Mouse (Mus musculus) forebrain, embryonic 11.5 days (tissue): ENCODE results near the gene Slc39a8. TPM values are rescaled to one million over a fixed set of nuclear protein-coding genes. Genes with fewer than 3 reads are reported as not detected.
A peak's percentile ranks its signal among the peaks of the same experiment; 100 is the strongest.

Experiments
- ATAC-seq: fragments of 200-750 bp; cut with Nextera tagmentation; replicated peaks from 2 replicates; pipeline ENCODE4 v1.8.0; 2017; ENCODE audit warnings: moderate TSS enrichment; ENCODE audit not compliant: low FRiP score
- DNase-seq: peaks from one replicate; pipeline ENCODE4 v3.0.0-alpha.2; 2017; ENCODE audit warnings: low spot score
- H3K27ac ChIP-seq: fragments of 300-500 bp; sonication (generic); 2 replicates; pipeline ENCODE4 v1.5.1; 2014; ENCODE audit warnings: low read depth, low read length
- H3K27me3 ChIP-seq: fragments of 300-500 bp; sonication (generic); 2 replicates; pipeline ENCODE4 v1.6.1; 2014; ENCODE audit warnings: mild to moderate bottlenecking, low read length, mixed read lengths; ENCODE audit not compliant: control insufficient read depth, insufficient read depth
- H3K36me3 ChIP-seq: fragments of 300-500 bp; sonication (generic); 2 replicates; pipeline ENCODE4 v1.6.1; 2014; ENCODE audit warnings: mild to moderate bottlenecking, low read length, moderate library complexity, mixed read lengths; ENCODE audit not compliant: control insufficient read depth, insufficient read depth
- H3K4me1 ChIP-seq: fragments of 300-500 bp; sonication (generic); replicated peaks from 2 replicates; pipeline ENCODE4 v1.6.1; 2014; ENCODE audit warnings: low read length, mixed read lengths; ENCODE audit not compliant: control insufficient read depth, insufficient read depth
- H3K4me2 ChIP-seq: fragments of 300-500 bp; sonication (generic); 2 replicates; pipeline ENCODE4 v1.6.1; 2014; ENCODE audit warnings: low read depth, mild to moderate bottlenecking, low read length, moderate library complexity, mixed read lengths; ENCODE audit not compliant: severe bottlenecking
- H3K4me3 ChIP-seq: fragments of 300-500 bp; sonication (generic); 2 replicates; pipeline ENCODE4 v1.5.1; 2014; ENCODE audit warnings: low read depth, low read length
- H3K9ac ChIP-seq: fragments of 300-500 bp; sonication (generic); 2 replicates; pipeline ENCODE4 v1.6.1; 2014; ENCODE audit warnings: low read length
- H3K9me3 ChIP-seq: fragments of 300-500 bp; sonication (generic); 2 replicates; pipeline ENCODE4 v1.6.1; 2016; ENCODE audit warnings: low read length, mixed read lengths; ENCODE audit not compliant: control insufficient read depth
- WGBS: fragments of 180-500 bp; shearing (Covaris S2); extraction: QIAGEN DNeasy Blood & Tissue Kit; methylation state at CpG from one replicate; pipeline ENCODE4 v1.1.7; 2014; 5-methylcytosine and 5-hydroxymethylcytosine counted together
- polyA plus RNA-seq: library from polyadenylated mRNA; unstranded; fragments of >200 nt; fragmentation: Nextera tagmentation; extraction: Ambion mirVana; gene quantifications from 2 replicates; pipeline ENCODE4 v1.2.1, GENCODE M21; 2014

Slc39a8 gene
- polyA plus RNA-seq, 1 experiment from 2014 or later = 22.4 TPM

DNA sequence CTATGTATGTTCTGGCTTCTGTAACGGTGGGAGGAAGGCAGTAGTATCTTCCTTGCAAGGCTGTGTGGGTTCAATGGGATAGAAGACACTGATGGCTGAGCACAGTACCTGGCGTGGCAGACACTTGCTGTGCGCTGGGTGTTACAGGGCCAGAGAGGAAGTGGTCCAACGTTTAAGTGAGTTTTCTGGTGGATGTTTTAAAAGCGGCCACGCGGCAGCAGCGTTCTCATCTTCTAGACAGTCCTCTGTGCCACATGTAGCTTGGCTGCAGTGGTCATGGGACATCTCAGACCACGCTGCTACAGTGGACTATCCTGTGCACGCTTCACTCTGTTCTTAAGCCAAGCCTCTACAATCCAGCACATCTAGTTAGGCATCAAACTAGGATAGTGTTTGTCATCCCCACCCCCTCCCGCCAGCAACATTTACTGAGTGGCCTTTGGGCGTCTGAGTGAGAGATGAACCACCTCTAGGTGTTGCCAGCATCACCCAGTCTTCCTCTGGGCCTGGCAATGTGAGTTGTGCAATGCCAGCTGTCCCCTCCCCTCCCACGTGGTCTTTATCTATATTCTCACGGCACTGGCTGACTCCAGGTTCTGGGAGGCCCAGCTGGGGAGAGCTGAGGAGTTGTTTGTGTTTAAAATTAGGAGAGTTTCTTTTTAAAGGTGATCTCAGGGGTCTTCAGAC is 29.4 kb downstream of the Slc39a8 start:
- Histone ChIP-seq H3K9ac (no peak overlapping the region), H3K27ac (no peak overlapping the region), H3K9me3 (no peaks in the 10 kb centered on the region), H3K36me3 (no peaks in the 10 kb centered on the region), H3K4me2 (no peak overlapping the region), H3K27me3 (no peaks in the 10 kb centered on the region), H3K4me1 (no peaks in the 10 kb centered on the region), H3K4me3 (no peak overlapping the region)
- no peak for DNase-seq
- ATAC-seq = 0 out of 2 replicates have a peak, but pooled peaks have one; percentile 37
- 84% methylated on average over 14 of the region's 14 CpGs for WGBS

DNA sequence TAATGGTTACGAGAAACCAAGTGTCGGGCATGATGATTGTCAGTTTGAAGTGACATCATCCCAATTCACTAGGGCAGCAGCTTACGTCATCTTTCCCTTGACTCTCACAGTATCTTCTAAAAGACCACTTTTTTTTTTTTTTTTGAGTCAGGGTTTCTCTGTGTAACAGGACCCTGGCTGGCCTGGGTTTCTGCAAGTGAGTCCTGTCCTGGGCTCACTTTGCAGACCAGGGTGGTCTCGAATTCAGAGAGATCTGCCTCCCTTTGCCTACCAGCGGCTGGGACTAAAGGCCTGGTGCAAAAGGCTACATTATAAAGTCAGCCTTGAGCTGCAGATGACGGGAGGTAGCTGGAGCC is 29.9 kb downstream of the Slc39a8 start:
- Histone ChIP-seq H3K4me1 (no peaks in the 10 kb centered on the region), H3K36me3 (no peaks in the 10 kb centered on the region), H3K4me2 (no peak overlapping the region), H3K27ac (no peak overlapping the region), H3K9ac (no peak overlapping the region), H3K27me3 (no peaks in the 10 kb centered on the region), H3K4me3 (no peak overlapping the region), H3K9me3 (no peaks in the 10 kb centered on the region)
- 78% methylated on average over 6 of the region's 6 CpGs for WGBS
- DNase-seq (no peak), ATAC-seq (no peak)

DNA sequence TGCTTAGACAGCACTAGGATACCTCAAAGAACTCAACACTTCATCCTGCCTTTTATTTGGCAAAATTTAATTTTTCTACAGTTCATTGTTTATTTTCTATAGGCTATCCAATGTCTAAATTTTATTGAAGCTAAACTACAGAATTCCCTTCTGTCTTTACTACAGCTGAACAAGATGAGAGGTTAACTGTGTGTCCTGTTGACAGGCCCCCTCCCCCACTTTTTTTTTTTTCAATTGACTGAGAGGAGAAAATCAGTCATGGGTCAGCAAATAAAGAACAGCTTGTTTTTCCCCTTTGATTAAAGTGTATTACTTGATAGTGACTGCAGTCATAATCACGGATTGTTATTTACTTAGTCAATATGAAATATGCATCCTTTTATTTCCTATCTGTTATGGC is 31.2 kb downstream of the Slc39a8 start:
- Histone ChIP-seq H3K27me3 (no peaks in the 10 kb centered on the region), H3K4me1 (no peaks in the 10 kb centered on the region), H3K4me2 (no peak overlapping the region), H3K36me3 (no peaks in the 10 kb centered on the region), H3K27ac (no peak overlapping the region), H3K9ac (no peak overlapping the region), H3K4me3 (no peak overlapping the region), H3K9me3 (no peaks in the 10 kb centered on the region)
- DNase-seq = no peak
- 67% methylated on average over 1 of the region's 1 CpGs for WGBS
- ATAC-seq = no peak

- no peaks in the 10 kb centered on the region for H3K36me3 ChIP-seq
- no peaks in the 10 kb centered on the region for H3K9me3 ChIP-seq
- no peak overlapping the region for H3K27ac ChIP-seq
- H3K4me3 ChIP-seq = no peak overlapping the region
- 59% methylated on average over 5 of the region's 5 CpGs for WGBS
- no peak for ATAC-seq
- no peaks in the 10 kb centered on the region for H3K4me1 ChIP-seq
- no peak for DNase-seq
- H3K27me3 ChIP-seq = no peaks in the 10 kb centered on the region
- H3K9ac ChIP-seq = no peak overlapping the region
- H3K4me2 ChIP-seq = no peak overlapping the region
These were observed 32.1 kb downstream of the Slc39a8 start for GRCm38 (mm10) chr3:135857134-135857533.

GRCm38 (mm10) chr3:135859431-135859830 is 34.4 kb downstream of the Slc39a8 start:
- H3K4me3 ChIP-seq = no peak overlapping the region
- no peaks in the 10 kb centered on the region for H3K36me3 ChIP-seq
- H3K4me2 ChIP-seq = no peak overlapping the region
- 89% methylated on average over 5 of the region's 5 CpGs for WGBS
- no peak overlapping the region for H3K9ac ChIP-seq
- no peaks in the 10 kb centered on the region for H3K9me3 ChIP-seq
- no peak overlapping the region for H3K27ac ChIP-seq
- no peaks in the 10 kb centered on the region for H3K27me3 ChIP-seq
- 0 out of 2 replicates have a peak, but pooled peaks have one; percentile 16 for ATAC-seq
- no peak for DNase-seq
- no peaks in the 10 kb centered on the region for H3K4me1 ChIP-seq

- WGBS = 55% methylated on average over 9 of the region's 9 CpGs
- no peak overlapping the region for H3K27ac ChIP-seq
- H3K36me3 ChIP-seq = no peaks in the 10 kb centered on the region
- H3K27me3 ChIP-seq = no peaks in the 10 kb centered on the region
- DNase-seq = no peak
- no peak overlapping the region for H3K4me2 ChIP-seq
- no peak overlapping the region for H3K4me3 ChIP-seq
- peak; percentile 69 for ATAC-seq
- no peaks in the 10 kb centered on the region for H3K9me3 ChIP-seq
- no peak overlapping the region for H3K9ac ChIP-seq
- H3K4me1 ChIP-seq = no peaks in the 10 kb centered on the region
These were observed 37.7 kb downstream of the Slc39a8 start for GRCm38 (mm10) chr3:135862804-135863203.

DNA sequence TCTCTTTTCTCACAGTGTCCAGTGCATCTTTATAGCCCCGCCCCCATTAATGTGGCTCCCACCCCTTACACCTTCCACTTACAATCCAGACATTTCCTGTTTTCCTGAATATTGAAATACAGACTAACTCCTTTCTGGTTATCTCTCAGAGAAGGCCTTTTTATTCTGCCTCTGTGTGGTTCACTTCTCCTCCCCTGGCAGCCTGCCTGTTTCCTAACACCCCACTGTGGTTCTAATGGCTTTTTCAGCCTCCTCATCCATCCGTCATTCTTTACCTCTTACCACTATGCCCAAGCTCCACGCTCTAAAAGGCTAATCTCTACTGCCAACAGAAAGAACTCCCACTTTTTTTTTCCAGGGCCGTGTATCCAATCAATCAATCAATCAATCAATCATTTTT is 44.0 kb downstream of the Slc39a8 start:
- H3K27me3 ChIP-seq = no peaks in the 10 kb centered on the region
- H3K36me3 ChIP-seq = no peaks in the 10 kb centered on the region
- WGBS = 64% methylated on average over 4 of the region's 4 CpGs
- H3K4me2 ChIP-seq = no peak overlapping the region
- no peak overlapping the region for H3K27ac ChIP-seq
- ATAC-seq (0 out of 2 replicates have a peak, but pooled peaks have one; percentile 15), DNase-seq (no peak)
- H3K9ac ChIP-seq = no peak overlapping the region
- no peaks in the 10 kb centered on the region for H3K9me3 ChIP-seq
- no peak overlapping the region for H3K4me3 ChIP-seq
- no peaks in the 10 kb centered on the region for H3K4me1 ChIP-seq

GRCm38 (mm10) chr3:135872325-135872724 is 47.2 kb downstream of the Slc39a8 start:
- no peaks in the 10 kb centered on the region for H3K36me3 ChIP-seq
- WGBS = 90% methylated on average over 5 of the region's 5 CpGs
- H3K9ac ChIP-seq = no peak overlapping the region
- no peak for ATAC-seq
- H3K4me3 ChIP-seq = no peak overlapping the region
- H3K9me3 ChIP-seq = no peaks in the 10 kb centered on the region
- no peak overlapping the region for H3K27ac ChIP-seq
- no peaks in the 10 kb centered on the region for H3K27me3 ChIP-seq
- no peaks in the 10 kb centered on the region for H3K4me1 ChIP-seq
- DNase-seq = no peak
- no peak overlapping the region for H3K4me2 ChIP-seq

DNA sequence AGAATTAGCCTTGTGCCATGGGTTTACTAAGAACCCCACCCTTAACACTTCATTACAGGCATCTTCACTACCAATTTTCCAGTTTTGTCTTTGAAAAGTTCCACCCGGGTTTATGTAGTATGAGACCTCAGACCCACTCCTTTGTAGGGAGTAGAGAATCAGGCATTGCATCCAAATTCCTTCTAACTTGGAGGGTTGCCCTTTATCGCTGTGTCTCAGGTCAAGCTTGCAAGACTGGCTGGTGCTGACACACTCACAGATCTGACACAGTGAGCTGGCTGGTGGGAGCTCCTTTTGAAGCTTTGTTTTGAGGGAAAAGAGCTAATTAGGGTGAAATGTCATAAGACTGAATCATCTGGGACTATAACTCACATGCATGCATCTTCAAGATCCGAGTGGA is 48.5 kb downstream of the Slc39a8 start:
- Histone ChIP-seq H3K4me3 (no peak overlapping the region), H3K9me3 (no peaks in the 10 kb centered on the region), H3K4me1 (no peaks in the 10 kb centered on the region), H3K27me3 (no peaks in the 10 kb centered on the region), H3K4me2 (no peak overlapping the region), H3K27ac (no peak overlapping the region), H3K9ac (no peak overlapping the region), H3K36me3 (no peaks in the 10 kb centered on the region)
- DNase-seq (no peak), ATAC-seq (no peak)
- 78% methylated on average over 3 of the region's 3 CpGs for WGBS
